Mouse (Mus musculus) ES-Bruce4 (cell line): ENCODE results near the gene Mafg.

Source experiments
- CTCF ChIP-seq: IDR thresholded peaks from one replicate; pipeline ENCODE4 v1.8.1; 2011; ENCODE audit warnings: low read depth, low read length
- EP300 ChIP-seq: IDR thresholded peaks from 2 replicates; pipeline ENCODE4 v1.6.1; 2011; ENCODE audit warnings: low read depth, low read length; ENCODE audit not compliant: insufficient read depth
- POLR2A ChIP-seq: IDR thresholded peaks from one replicate; pipeline ENCODE4 v1.8.1; 2011; ENCODE audit warnings: low read length; ENCODE audit not compliant: insufficient read depth

GRCm38 (mm10) chr11:120582268-120582981 is 51.0 kb downstream of the Mafg start:
- TF ChIP-seq POLR2A: no peak
- no peak for TF ChIP-seq EP300
- TF ChIP-seq CTCF: no peak
